Mouse (Mus musculus) frontal cortex, postnatal 14 days (tissue): ENCODE measurements around the gene Inpp5a.

Source experiments
- DNase-seq, 2 experiments: peaks; one replicate each; pipeline ENCODE4 v3.0.0; 2022; ENCODE audit warnings: low spot score in 2 of 2

Gene Inpp5a

GRCm38 (mm10) chr7:139441022-139441421, 52.1 kb downstream of the Inpp5a start:
- no peak for DNase-seq

GRCm38 (mm10) chr7:139441761-139442211, 52.9 kb downstream of the Inpp5a start:
- DNase-seq, result no peak

GRCm38 (mm10) chr7:139445621-139446020, 56.7 kb downstream of the Inpp5a start:
- DNase-seq, result no peak

- no peak for DNase-seq
These were observed 58.5 kb downstream of the Inpp5a start for GRCm38 (mm10) chr7:139447381-139447780.

GRCm38 (mm10) chr7:139450186-139450998, 61.5 kb downstream of the Inpp5a start:
- DNase-seq, result no peak

GRCm38 (mm10) chr7:139451711-139452110, 62.8 kb downstream of the Inpp5a start:
- no peak for DNase-seq

GRCm38 (mm10) chr7:139452199-139452598, 63.3 kb downstream of the Inpp5a start:
- DNase-seq, result no peak

GRCm38 (mm10) chr7:139453198-139453597, 64.3 kb downstream of the Inpp5a start:
- DNase-seq, result no peak

- DNase-seq, result no peak
These were observed 65.4 kb downstream of the Inpp5a start for GRCm38 (mm10) chr7:139454285-139454684.

- no peak for DNase-seq
These were observed 67.8 kb downstream of the Inpp5a start for GRCm38 (mm10) chr7:139456759-139457158.

GRCm38 (mm10) chr7:139461344-139461743, 72.4 kb downstream of the Inpp5a start:
- DNase-seq, result no peak

- no peak for DNase-seq
These were observed 73.2 kb downstream of the Inpp5a start for GRCm38 (mm10) chr7:139462142-139462541.

- DNase-seq, result no peak
These were observed 76.6 kb downstream of the Inpp5a start for GRCm38 (mm10) chr7:139465538-139465937.

- DNase-seq, result no peak
These were observed 77.7 kb downstream of the Inpp5a start for GRCm38 (mm10) chr7:139466484-139467176.

GRCm38 (mm10) chr7:139467177-139467895, 78.4 kb downstream of the Inpp5a start:
- DNase-seq, result no peak

- no peak for DNase-seq
These were observed 79.0 kb downstream of the Inpp5a start for GRCm38 (mm10) chr7:139467896-139468279.

- DNase-seq, result no peak
These were observed 79.5 kb downstream of the Inpp5a start for GRCm38 (mm10) chr7:139468440-139468839.

- no peak for DNase-seq
These were observed 80.5 kb downstream of the Inpp5a start for GRCm38 (mm10) chr7:139469457-139469856.

GRCm38 (mm10) chr7:139470481-139470880, 81.6 kb downstream of the Inpp5a start:
- DNase-seq, result no peak

GRCm38 (mm10) chr7:139472052-139472451, 83.1 kb downstream of the Inpp5a start:
- no peak for DNase-seq

- DNase-seq, result peak; percentile 69 to 77
These were observed 84.1 kb downstream of the Inpp5a start for GRCm38 (mm10) chr7:139472865-139473549.

- DNase-seq, result peak in 1 of 2 experiments; percentile 20
These were observed 87.0 kb downstream of the Inpp5a start for GRCm38 (mm10) chr7:139475896-139476295.
